Mouse (Mus musculus) testis, adult 2 months (tissue): Measurements from ENCODE around the gene Stk16. TPM values are rescaled to one million over a fixed set of nuclear protein-coding genes. Genes with fewer than 3 reads are reported as not detected.
A peak's percentile ranks its signal among the peaks of the same experiment; 100 is the strongest.

ENCODE experiments used
- H3K27ac ChIP-seq: fragments of 200-500 bp; 2 replicates; pipeline ENCODE4 v1.5.1; 2012; ENCODE audit warnings: low read depth, low read length; ENCODE audit not compliant: control insufficient read depth, insufficient read depth
- H3K27me3 ChIP-seq: fragments of 200-500 bp; 2 replicates; pipeline ENCODE4 v1.6.1; 2012; ENCODE audit warnings: mild to moderate bottlenecking, low read length, moderate library complexity; ENCODE audit not compliant: control insufficient read depth, insufficient read depth
- H3K36me3 ChIP-seq: fragments of 200-500 bp; 2 replicates; pipeline ENCODE4 v1.6.1; 2012; ENCODE audit warnings: mild to moderate bottlenecking, low read length; ENCODE audit not compliant: control insufficient read depth, insufficient read depth
- H3K4me1 ChIP-seq: fragments of 200-500 bp; 2 replicates; pipeline ENCODE4 v1.6.1; 2012; ENCODE audit warnings: low read length; ENCODE audit not compliant: control insufficient read depth, insufficient read depth
- H3K4me3 ChIP-seq: fragments of 200-500 bp; 2 replicates; pipeline ENCODE4 v1.5.1; 2012; ENCODE audit warnings: low read depth, mild to moderate bottlenecking, low read length, moderate library complexity, mixed read lengths; ENCODE audit not compliant: control insufficient read depth
- CTCF ChIP-seq: fragments of 200-500 bp; IDR thresholded peaks from 2 replicates; pipeline ENCODE4 v1.5.1; 2012; ENCODE audit warnings: low read depth, mild to moderate bottlenecking, inconsistent platforms, low read length, moderate library complexity; ENCODE audit not compliant: control insufficient read depth, insufficient read depth, insufficient replicate concordance
- POLR2A ChIP-seq: fragments of 200-500 bp; IDR thresholded peaks from 2 replicates; pipeline ENCODE4 v1.6.1; 2012; ENCODE audit warnings: low read depth, mild to moderate bottlenecking, inconsistent platforms, low read length, moderate library complexity; ENCODE audit not compliant: control insufficient read depth
- polyA plus RNA-seq: library from polyadenylated mRNA; depleted of rRNA; stranded (reverse); fragments of >200 nt; gene quantifications from 2 replicates; pipeline ENCODE4 v1.2.3, GENCODE M21; 2012; rRNA removed

Gene Stk16
- polyA plus RNA-seq = 205 and 207 TPM in 2 replicates

- TF ChIP-seq CTCF (no peak), POLR2A (peak; percentile 97)
- peaks cover 9% of the 10 kb centered on the region for H3K4me1 ChIP-seq
- peak within 1 kb of the TSS; percentile 97 for H3K27ac ChIP-seq
- H3K27me3 ChIP-seq = no peaks in the 10 kb centered on the region
- H3K36me3 ChIP-seq = peaks cover 2% of the 10 kb centered on the region; the same call in 1 of the 2 replicates
- peak within 1 kb of the TSS; percentile 99 for H3K4me3 ChIP-seq
Observed at GRCm38 (mm10) chr1:75210136-75211087, at the start of gene Stk16, which contains the start of gene Glb1l. TSS of gene Stk16 (plus strand) at chr1:75210838. TSS of gene Glb1l (minus strand) at chr1:75210813.

GRCm38 (mm10) chr1:75168093-75168471 lies 42.6 kb upstream of the Stk16 start:
- H3K27me3 ChIP-seq = no peaks in the 10 kb centered on the region
- H3K36me3 ChIP-seq = no peaks in the 10 kb centered on the region; the same call in 1 of the 2 replicates
- peaks cover 9% of the 10 kb centered on the region for H3K4me1 ChIP-seq
- H3K27ac ChIP-seq = peak overlapping the region; percentile 73
- no peak for TF ChIP-seq CTCF
- no peak for TF ChIP-seq POLR2A
- peak overlapping the region; percentile 88 for H3K4me3 ChIP-seq

GRCm38 (mm10) chr1:75168472-75169464 lies 41.9 kb upstream of the Stk16 start, which contains the start of gene Zfand2b:
TSS of gene Zfand2b (plus strand) at chr1:75168646.
- Histone ChIP-seq H3K4me1 (peaks cover 9% of the 10 kb centered on the region), H3K27me3 (no peaks in the 10 kb centered on the region), H3K4me3 (peak within 1 kb of the TSS; percentile 88), H3K36me3 (no peaks in the 10 kb centered on the region; the same call in 1 of the 2 replicates), H3K27ac (peak within 1 kb of the TSS; percentile 73)
- TF ChIP-seq POLR2A (peak; percentile 78), CTCF (no peak)

DNA sequence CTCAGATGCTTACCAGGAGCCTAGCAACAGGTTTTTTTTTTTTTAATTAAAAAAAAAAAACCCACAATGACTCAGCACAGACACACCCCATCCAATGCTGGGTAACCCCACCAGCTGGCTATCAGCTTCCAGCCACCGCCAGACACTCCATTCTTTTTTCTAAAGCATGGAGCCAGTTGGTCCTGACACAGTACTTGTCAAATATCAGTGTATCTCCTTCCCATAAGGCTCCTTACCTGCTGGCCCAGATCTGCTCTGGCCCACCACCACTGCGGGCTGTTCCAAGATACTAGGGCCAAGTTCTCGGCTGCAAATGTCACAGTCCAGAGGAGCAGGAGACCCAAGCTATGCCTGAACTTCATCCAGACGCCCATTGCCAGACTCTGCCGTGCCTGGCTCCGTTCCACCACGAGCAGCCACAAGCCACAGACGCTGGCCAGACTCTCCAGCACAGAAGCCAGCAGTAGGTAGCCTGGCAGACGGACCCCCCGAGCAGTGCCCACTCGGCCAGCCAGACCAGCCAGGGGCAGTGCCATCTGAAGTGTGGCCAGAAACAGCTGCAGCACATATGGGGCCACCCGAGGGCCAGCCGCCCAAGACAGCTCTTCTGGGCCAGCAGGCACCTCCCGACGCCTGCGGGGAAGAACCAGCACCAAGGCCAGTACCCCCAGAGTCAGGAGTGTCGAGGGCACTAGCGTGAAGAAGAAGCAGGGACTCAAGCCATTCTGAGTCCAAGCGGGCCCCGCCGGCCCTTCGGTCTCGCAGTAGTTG lies 31.1 kb upstream of the Stk16 start:
- Histone ChIP-seq H3K27me3 (no peaks in the 10 kb centered on the region), H3K4me3 (peak overlapping the region; percentile 77), H3K36me3 (no peaks in the 10 kb centered on the region), H3K27ac (peak overlapping the region; percentile 39), H3K4me1 (peaks cover 11% of the 10 kb centered on the region)
- TF ChIP-seq POLR2A (no peak), CTCF (no peak)

- Histone ChIP-seq H3K36me3 (no peaks in the 10 kb centered on the region), H3K27ac (peak within 1 kb of the TSS; percentile 39), H3K4me1 (peaks cover 11% of the 10 kb centered on the region), H3K4me3 (peak within 1 kb of the TSS; percentile 77), H3K27me3 (no peaks in the 10 kb centered on the region)
- peak; percentile 70; the same call in 1 of the 2 replicates for TF ChIP-seq POLR2A
- no peak for TF ChIP-seq CTCF
Observed at GRCm38 (mm10) chr1:75180105-75180590, 30.5 kb upstream of the Stk16 start, which contains the start of gene Abcb6. TSS of gene Abcb6 (minus strand) at chr1:75180392.

GRCm38 (mm10) chr1:75180741-75181140 lies 29.9 kb upstream of the Stk16 start:
- H3K36me3 ChIP-seq = no peaks in the 10 kb centered on the region; the same call in 1 of the 2 replicates
- H3K4me1 ChIP-seq = peaks cover 11% of the 10 kb centered on the region
- no peak overlapping the region for H3K27ac ChIP-seq
- no peaks in the 10 kb centered on the region for H3K27me3 ChIP-seq
- no peak overlapping the region for H3K4me3 ChIP-seq
- TF ChIP-seq POLR2A = no peak
- TF ChIP-seq CTCF = no peak
